In the genomic region with DNA sequence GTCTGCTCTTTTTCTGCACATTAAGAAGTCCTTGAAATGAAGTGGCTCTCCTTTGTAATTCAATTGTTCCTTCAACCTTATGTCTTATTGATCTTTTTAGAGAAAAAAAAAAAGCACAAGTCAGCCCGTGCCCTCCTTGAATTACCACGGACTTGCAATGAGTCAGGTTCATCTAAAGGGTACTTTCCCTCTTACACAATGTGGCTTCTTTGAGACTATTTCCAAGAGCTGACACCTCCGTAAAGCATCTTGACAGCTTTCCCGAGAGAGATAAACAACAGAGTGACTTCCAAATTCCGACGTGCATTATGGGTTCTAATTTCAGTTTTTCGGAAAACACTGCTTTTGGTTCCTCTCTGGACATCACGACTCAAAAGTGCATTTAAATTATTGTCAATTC, we compare ENCODE assay signal across 21 mouse cellular contexts.
DNase-seq lines count a peak whose midpoint lies in the region; ATAC-seq and TF ChIP-seq lines count a peak whose summit lies in the region.
"Had no signal": no experiment of that assay in that cellular context is flagged by ENCODE, and none has a peak within 500 bp of the region (broad histone marks: within the 10 kb centered on the region; RNA-seq: fewer than 3 reads in every experiment).

No protein-coding gene starts in this region.

- H3K9me3 ChIP-seq in midbrain, embryonic 14.5 days (ENCODE audit: control insufficient read depth, low read length) = no peaks in the 10 kb centered on the region
- H3K9me3 ChIP-seq in midbrain, embryonic 10.5 days (replicated peaks) = no peaks in the 10 kb centered on the region
- no peaks in the 10 kb centered on the region for H3K9me3 ChIP-seq in CH12.LX (replicated peaks; ENCODE audit: low read length)
- H3K9me3 ChIP-seq in stomach, postnatal 0 days (ENCODE audit: control insufficient read depth, low read length) = no peaks in the 10 kb centered on the region
- H3K9me3 ChIP-seq: embryonic facial prominence, embryonic 15.5 days; forebrain, embryonic 15.5 days; G1E; heart, embryonic 12.5 days; hindbrain, embryonic 15.5 days had no signal

- TF ChIP-seq POLR2A in CH12.LX (IDR thresholded peaks at IDR 0.05; ENCODE audit: low read depth, low read length) = no peak
- TF ChIP-seq POLR2A in bone marrow macrophage, adult 2 months (IDR thresholded peaks at IDR 0.05; ENCODE audit: borderline replicate concordance, low read depth, low read length) = no peak
- TF ChIP-seq POLR2A in myocyte (IDR thresholded peaks at IDR 0.05; ENCODE audit: insufficient read length, low read depth) = no peak

- WGBS in midbrain, embryonic 14.5 days = 17% methylated on average over 8 of the region's 8 CpGs
- 44% methylated on average over 8 of the region's 8 CpGs for WGBS in midbrain, embryonic 10.5 days
- WGBS in stomach, postnatal 0 days = 27% methylated on average over 8 of the region's 8 CpGs

- 0 out of 2 replicates have a peak, but pooled peaks cover 9% of the 10 kb centered on the region for H3K4me1 ChIP-seq in midbrain, embryonic 14.5 days (ENCODE audit: control insufficient read depth, insufficient read depth, low read length)
- peaks cover 31% of the 10 kb centered on the region for H3K4me1 ChIP-seq in midbrain, embryonic 10.5 days
- peaks cover 4 to 21% of the 10 kb centered on the region in 2 experiments for H3K4me1 ChIP-seq in CH12.LX (ENCODE audit: control insufficient read depth in 1 of 2, insufficient read depth in 2 of 2)
- peaks cover 54% of the 10 kb centered on the region for H3K4me1 ChIP-seq in bone marrow macrophage, adult 2 months (ENCODE audit: control insufficient read depth, insufficient read depth, low read length)
- no peaks in the 10 kb centered on the region for H3K4me1 ChIP-seq in stomach, postnatal 0 days (replicated peaks; ENCODE audit: control insufficient read depth, insufficient read depth)
- H3K4me1 ChIP-seq: embryonic facial prominence, embryonic 15.5 days; heart, embryonic 12.5 days had no signal

- no peak overlapping the region for H3K27ac ChIP-seq in midbrain, embryonic 14.5 days (replicated peaks; ENCODE audit: low read depth, low read length)
- no peak overlapping the region for H3K27ac ChIP-seq in midbrain, embryonic 10.5 days (replicated peaks)
- peak overlapping the region; percentile 66 for H3K27ac ChIP-seq in CH12.LX (ENCODE audit: insufficient read depth, low read depth)
- peak overlapping the region; percentile 35 for H3K27ac ChIP-seq in bone marrow macrophage, adult 2 months (ENCODE audit: insufficient read depth, low read depth, low read length)
- no peak overlapping the region for H3K27ac ChIP-seq in stomach, postnatal 0 days (replicated peaks)
- H3K27ac ChIP-seq: embryonic facial prominence, embryonic 15.5 days; forebrain, embryonic 15.5 days; hindbrain, embryonic 15.5 days had no signal

- in situ Hi-C loops in CH12.LX (cut with MboI; ENCODE audit: low pct_ligation_motif_present, low pct_unique_long_range_greater_than_20kb, low sequenced_read_pairs) = no loop called here

- no peaks in the 10 kb centered on the region for H3K27me3 ChIP-seq in midbrain, embryonic 14.5 days (ENCODE audit: control insufficient read depth, insufficient read depth, low read length)
- H3K27me3 ChIP-seq in midbrain, embryonic 10.5 days (ENCODE audit: low read depth, poor library complexity, severe bottlenecking) = peaks cover 5% of the 10 kb centered on the region; the same call in 1 of the 2 replicates
- H3K27me3 ChIP-seq in CH12.LX (replicated peaks) (no peaks in the 10 kb centered on the region), myocyte (ENCODE audit: control insufficient read depth, insufficient read depth, insufficient read length) (no peaks in the 10 kb centered on the region)
- no peaks in the 10 kb centered on the region for H3K27me3 ChIP-seq in stomach, postnatal 0 days (ENCODE audit: control insufficient read depth, insufficient read depth, low read length)
- H3K27me3 ChIP-seq: embryonic facial prominence, embryonic 15.5 days; forebrain, embryonic 15.5 days; heart, embryonic 12.5 days; hindbrain, embryonic 15.5 days; Patski had no signal

- no peak; the same call in 1 of the 2 replicates for TF ChIP-seq RAD21 in CH12.LX (IDR thresholded peaks at IDR 0.05; ENCODE audit: low read depth, low read length)

- no peak overlapping the region for H3ac ChIP-seq in myocyte (ENCODE audit: control insufficient read depth, insufficient read length)

- no peak overlapping the region for H3K9ac ChIP-seq in midbrain, embryonic 14.5 days (replicated peaks; ENCODE audit: low read length)
- peak overlapping the region; percentile 69; the same call in 1 of the 2 replicates for H3K9ac ChIP-seq in CH12.LX (ENCODE audit: insufficient read depth, low read depth)
- no peak overlapping the region for H3K9ac ChIP-seq in stomach, postnatal 0 days (ENCODE audit: low read length)
- H3K9ac ChIP-seq: embryonic facial prominence, embryonic 15.5 days; forebrain, embryonic 15.5 days; heart, embryonic 12.5 days; hindbrain, embryonic 15.5 days had no signal

- dilution Hi-C loops in CH12.LX (cut with MboI; ENCODE audit: extremely low pct_ligation_motif_present, extremely low pct_unique_long_range_greater_than_20kb, low sequenced_read_pairs) = no loop called here

- TF ChIP-seq CTCF in CH12.LX (conservative IDR thresholded peaks at IDR 0.05 in 1 of 2, IDR thresholded peaks at IDR 0.05 in 1 of 2; ENCODE audit: low read depth in 2 of 2, low read length in 2 of 2) = no peak
- TF ChIP-seq CTCF in bone marrow macrophage, adult 2 months (IDR thresholded peaks at IDR 0.05; ENCODE audit: low read depth, low read length) = no peak
- no peak for TF ChIP-seq CTCF in stomach, postnatal 0 days (IDR thresholded peaks at IDR 0.05; ENCODE audit: low read depth)

- no peak overlapping the region for H3K4me2 ChIP-seq in midbrain, embryonic 14.5 days (ENCODE audit: low read length)
- H3K4me2 ChIP-seq in CH12.LX (ENCODE audit: insufficient read depth, low read depth, poor library complexity, severe bottlenecking) (peak overlapping the region; percentile 82), myocyte (ENCODE audit: low read depth) (no peak overlapping the region)
- no peak overlapping the region for H3K4me2 ChIP-seq in stomach, postnatal 0 days (replicated peaks; ENCODE audit: low read depth)
- H3K4me2 ChIP-seq: embryonic facial prominence, embryonic 15.5 days; forebrain, embryonic 15.5 days; heart, embryonic 12.5 days; hindbrain, embryonic 15.5 days had no signal

- H3K4me3 ChIP-seq in midbrain, embryonic 14.5 days (replicated peaks; ENCODE audit: low read depth, low read length) = no peak overlapping the region
- no peak overlapping the region for H3K4me3 ChIP-seq in midbrain, embryonic 10.5 days
- peak overlapping the region in 2 of 3 experiments; percentile 11 to 35 for H3K4me3 ChIP-seq in CH12.LX (replicated peaks in 1 of 3; ENCODE audit: low read depth in 2 of 3, low read length in 2 of 3, poor library complexity in 1 of 3)
- no peak overlapping the region; the same call in 1 of the 2 replicates for H3K4me3 ChIP-seq in bone marrow macrophage, adult 2 months (ENCODE audit: insufficient read depth, low read length)
- H3K4me3 ChIP-seq in myocyte = no peak overlapping the region
- H3K4me3 ChIP-seq in stomach, postnatal 0 days (ENCODE audit: low read depth, low read length) = no peak overlapping the region
- H3K4me3 ChIP-seq: embryonic facial prominence, embryonic 15.5 days; erythroblast, embryonic 14.5 days; forebrain, embryonic 15.5 days; heart, embryonic 12.5 days; hindbrain, embryonic 15.5 days had no signal

- TF ChIP-seq EP300 in CH12.LX (IDR thresholded peaks at IDR 0.05; ENCODE audit: low read length) = peak; percentile 84
- no peak for TF ChIP-seq EP300 in stomach, postnatal 0 days (optimal IDR thresholded peaks at IDR 0.05)

- peak; percentile 8 for DNase-seq in midbrain, embryonic 14.5 days
- DNase-seq in midbrain, embryonic 10.5 days (ENCODE audit: low spot score) = no peak
- DNase-seq in CH12.LX (ENCODE audit: extremely low read depth) (peak; percentile 73), MN1 (ENCODE audit: low spot score) (no peak)
- DNase-seq in gastrocnemius, postnatal 36 days = no peak
- DNase-seq in stomach, postnatal 0 days (ENCODE audit: low spot score) = no peak
- DNase-seq: adrenal gland, postnatal 14 days; cerebellum, adult 8-10 months; cerebellum, postnatal 14 days; gastrocnemius, postnatal 14 days had no signal

- intact Hi-C loops in gastrocnemius, postnatal 36 days (cut with DNase I) = no loop called here

- H3K36me3 ChIP-seq in midbrain, embryonic 14.5 days (ENCODE audit: control insufficient read depth, insufficient read depth, low read length) = no peaks in the 10 kb centered on the region
- H3K36me3 ChIP-seq in midbrain, embryonic 10.5 days = no peaks in the 10 kb centered on the region
- H3K36me3 ChIP-seq in CH12.LX (replicated peaks in 1 of 2; ENCODE audit: control insufficient read depth in 1 of 2, insufficient read depth in 1 of 2, low read length in 1 of 2) = no peaks in the 10 kb centered on the region
- H3K36me3 ChIP-seq in myocyte (ENCODE audit: control insufficient read depth, insufficient read depth) = no peaks in the 10 kb centered on the region
- no peaks in the 10 kb centered on the region for H3K36me3 ChIP-seq in stomach, postnatal 0 days (ENCODE audit: control insufficient read depth, insufficient read depth, low read length)
- H3K36me3 ChIP-seq: embryonic facial prominence, embryonic 15.5 days; forebrain, embryonic 15.5 days; G1E; heart, embryonic 12.5 days; hindbrain, embryonic 15.5 days had no signal

- H3K79me2 ChIP-seq in CH12.LX (replicated peaks; ENCODE audit: control insufficient read depth, extremely low read depth, insufficient read depth, poor library complexity, severe bottlenecking) = no peaks in the 10 kb centered on the region
- H3K79me2 ChIP-seq in myocyte (ENCODE audit: control insufficient read depth, insufficient read depth) = no peaks in the 10 kb centered on the region

- ATAC-seq in midbrain, embryonic 14.5 days (ENCODE audit: low FRiP score, low TSS enrichment) = no peak
- ATAC-seq in stomach, postnatal 0 days (ENCODE audit: low FRiP score, low TSS enrichment) = no peak
- ATAC-seq: activated CD4-positive, CD25-positive, alpha-beta regulatory T cell, adult 4 months; forebrain, embryonic 15.5 days; intestine, embryonic 16.5 days; Patski had no signal

TF ChIP-seq in CH12.LX, 34 proteins besides CTCF, POLR2A, EP300 and RAD21 (continues in another document):
- TF ChIP-seq SIN3A (IDR thresholded peaks at IDR 0.05; ENCODE audit: low read length) = peak; percentile 49; the same call in 1 of the 2 replicates
- TF ChIP-seq ZNF384 (IDR thresholded peaks at IDR 0.05; ENCODE audit: low read depth, low read length) = peak; percentile 95
- TF ChIP-seq MXI1 (IDR thresholded peaks at IDR 0.05; ENCODE audit: low read depth, low read length) = no peak
- peak; percentile 34; the same call in 1 of the 2 replicates for TF ChIP-seq JUN (IDR thresholded peaks at IDR 0.05; ENCODE audit: insufficient read depth, low read depth, low read length)

TF ChIP-seq in myocyte, 11 proteins besides CTCF, POLR2A, EP300 and RAD21:
- no peak for TF ChIP-seq MYOG (IDR thresholded peaks at IDR 0.05; ENCODE audit: control insufficient read depth in 1 of 3, insufficient read depth in 1 of 3, insufficient read length in 2 of 3, low read depth in 2 of 3)
- TF ChIP-seq CEBPB (IDR thresholded peaks at IDR 0.05; ENCODE audit: insufficient read depth, poor library complexity, severe bottlenecking) = 0 out of 2 replicates have a peak, but pooled peaks have one; percentile 13
- TF ChIP-seq REST (IDR thresholded peaks at IDR 0.05; ENCODE audit: insufficient read depth, insufficient read length) = no peak
- no peak for TF ChIP-seq MAX (IDR thresholded peaks at IDR 0.05; ENCODE audit: low read depth)
TF ChIP-seq in myocyte: peak in this region for 1.

Comparison
In these comparisons a context has a peak if more than half of its experiments do, and no peak if none do; other contexts are left out.
1. DNase-seq: peak in midbrain, embryonic 14.5 days (single experiment) and CH12.LX (single experiment); none in midbrain, embryonic 10.5 days (single experiment), MN1 (single experiment), gastrocnemius, postnatal 36 days (0 of 2) and stomach, postnatal 0 days (single experiment).
2. H3K27ac ChIP-seq: peak in CH12.LX (single experiment) and bone marrow macrophage, adult 2 months (single experiment); none in midbrain, embryonic 14.5 days (single experiment), midbrain, embryonic 10.5 days (single experiment) and stomach, postnatal 0 days (single experiment).
3. H3K4me3 ChIP-seq: peak in CH12.LX (2 of 3); none in midbrain, embryonic 14.5 days (single experiment), midbrain, embryonic 10.5 days (single experiment), bone marrow macrophage, adult 2 months (single experiment), myocyte (single experiment) and stomach, postnatal 0 days (single experiment).